Mouse (Mus musculus): ENCODE results near the gene Pnpo.

Pnpo gene

GRCm38 (mm10) chr11:96970341-96970740 is 26.6 kb upstream of the Pnpo start:
- DNase-seq (ENCODE audit: low read depth, low spot score) = no peak

GRCm38 (mm10) chr11:96969746-96970145 is 26.0 kb upstream of the Pnpo start:
- DNase-seq (ENCODE audit: low read depth, low spot score) = peak; percentile 95

GRCm38 (mm10) chr11:96969280-96969722 is 25.5 kb upstream of the Pnpo start:
- DNase-seq (ENCODE audit: low read depth, low spot score) = no peak

GRCm38 (mm10) chr11:96968476-96968875 is 24.7 kb upstream of the Pnpo start:
- DNase-seq (ENCODE audit: low read depth, low spot score) = no peak

GRCm38 (mm10) chr11:96967544-96968269 is 23.9 kb upstream of the Pnpo start:
- no peak for DNase-seq (ENCODE audit: low read depth, low spot score)

- DNase-seq (ENCODE audit: low read depth, low spot score) = peak; percentile 74
These were observed 23.2 kb upstream of the Pnpo start for GRCm38 (mm10) chr11:96966914-96967543.

- DNase-seq (ENCODE audit: low read depth, low spot score) = no peak
These were observed 22.4 kb upstream of the Pnpo start for GRCm38 (mm10) chr11:96966172-96966571.

GRCm38 (mm10) chr11:96963580-96963979 is 19.8 kb upstream of the Pnpo start:
- peak; percentile 95 for DNase-seq (ENCODE audit: low read depth, low spot score)

- no peak for DNase-seq (ENCODE audit: low read depth, low spot score)
These were observed 13.4 kb upstream of the Pnpo start for GRCm38 (mm10) chr11:96957061-96957805.

- DNase-seq (ENCODE audit: low read depth, low spot score) = no peak
These were observed 12.4 kb upstream of the Pnpo start for GRCm38 (mm10) chr11:96956009-96956724.

GRCm38 (mm10) chr11:96955094-96955493 is 11.3 kb upstream of the Pnpo start:
- no peak for DNase-seq (ENCODE audit: low read depth, low spot score)

- no peak for DNase-seq (ENCODE audit: low read depth, low spot score)
These were observed 9.1 kb upstream of the Pnpo start for GRCm38 (mm10) chr11:96952896-96953295.

- DNase-seq (ENCODE audit: low read depth, low spot score) = no peak
These were observed 8.6 kb upstream of the Pnpo start for GRCm38 (mm10) chr11:96952426-96952825.

- no peak for DNase-seq (ENCODE audit: low read depth, low spot score)
These were observed 7.0 kb upstream of the Pnpo start for GRCm38 (mm10) chr11:96950767-96951166.

- DNase-seq (ENCODE audit: low read depth, low spot score) = no peak
These were observed 4.1 kb upstream of the Pnpo start for GRCm38 (mm10) chr11:96947849-96948248.

GRCm38 (mm10) chr11:96946498-96946897 is 2.7 kb upstream of the Pnpo start:
- no peak for DNase-seq (ENCODE audit: low read depth, low spot score)

GRCm38 (mm10) chr11:96944844-96945580 is 1.2 kb upstream of the Pnpo start:
- no peak for DNase-seq (ENCODE audit: low read depth, low spot score)

GRCm38 (mm10) chr11:96941989-96942590 is 1.7 kb downstream of the Pnpo start:
- no peak for DNase-seq (ENCODE audit: low read depth, low spot score)

GRCm38 (mm10) chr11:96940578-96941465 is 3.0 kb downstream of the Pnpo start:
- no peak for DNase-seq (ENCODE audit: low read depth, low spot score)

GRCm38 (mm10) chr11:96938426-96938800 is 5.4 kb downstream of the Pnpo start:
- no peak for DNase-seq (ENCODE audit: low read depth, low spot score)
